Mouse (Mus musculus) stomach, embryonic 16.5 days (tissue): ENCODE measurements at regions not wholly inside any gene's neighbourhood (a gene's known extent, or its start where the extent isn't known, plus 50 kb on each side); places are given as distances from the start of the nearest gene placed in this dataset.

Experiments used
- ATAC-seq: fragments of 200-750 bp; cut with Nextera tagmentation; 2 replicates; pipeline ENCODE4 v1.8.0; 2017; ENCODE audit warnings: moderate number of reproducible peaks, moderate TSS enrichment; ENCODE audit not compliant: insufficient read depth, low FRiP score
- H3K27ac ChIP-seq: fragments of 300-500 bp; sonication (generic); 2 replicates; pipeline ENCODE4 v1.5.1; 2014; ENCODE audit warnings: low read length
- H3K27me3 ChIP-seq: fragments of 300-500 bp; sonication (generic); 2 replicates; pipeline ENCODE4 v1.6.1; 2014; ENCODE audit warnings: low read length, control low read depth, mixed read lengths; ENCODE audit not compliant: control insufficient read depth, insufficient read depth
- H3K36me3 ChIP-seq: fragments of 300-500 bp; sonication (generic); 2 replicates; pipeline ENCODE4 v1.6.1; 2014; ENCODE audit warnings: low read length; ENCODE audit not compliant: control insufficient read depth, insufficient read depth
- H3K4me1 ChIP-seq: fragments of 300-500 bp; sonication (generic); 2 replicates; pipeline ENCODE4 v1.6.1; 2014; ENCODE audit warnings: low read length, control low read depth, mixed read lengths; ENCODE audit not compliant: control insufficient read depth, insufficient read depth
- H3K4me2 ChIP-seq: fragments of 300-500 bp; sonication (generic); 2 replicates; pipeline ENCODE4 v1.6.1; 2014; ENCODE audit warnings: low read depth, low read length, mixed read lengths
- H3K4me3 ChIP-seq: fragments of 300-500 bp; sonication (generic); replicated peaks from 2 replicates; pipeline ENCODE4 v1.5.1; 2014; ENCODE audit warnings: mild to moderate bottlenecking, low read length
- H3K9ac ChIP-seq: fragments of 300-500 bp; sonication (generic); 2 replicates; pipeline ENCODE4 v1.6.1; 2014; ENCODE audit warnings: low read length
- H3K9me3 ChIP-seq: fragments of 300-500 bp; sonication (generic); replicated peaks from 2 replicates; pipeline ENCODE4 v1.6.1; 2016; ENCODE audit warnings: low read length, control low read depth; ENCODE audit not compliant: control insufficient read depth
- WGBS: fragments of 180-500 bp; shearing (Covaris S2); extraction: QIAGEN DNeasy Blood & Tissue Kit; methylation state at CpG from one replicate; pipeline ENCODE4 v1.1.7; 2014; 5-methylcytosine and 5-hydroxymethylcytosine counted together

GRCm38 (mm10) chr6:100067273-100067672, 220.0 kb downstream of the Rybp start:
- ATAC-seq = no peak
- WGBS = 88% methylated on average over 4 of the region's 4 CpGs

GRCm38 (mm10) chr6:100065586-100065985, 221.7 kb downstream of the Rybp start:
- no peaks in the 10 kb centered on the region for H3K27me3 ChIP-seq
- no peak overlapping the region for H3K9ac ChIP-seq
- no peaks in the 10 kb centered on the region for H3K9me3 ChIP-seq
- no peak overlapping the region for H3K4me2 ChIP-seq
- no peaks in the 10 kb centered on the region for H3K36me3 ChIP-seq
- H3K4me3 ChIP-seq = no peak overlapping the region
- H3K4me1 ChIP-seq = no peaks in the 10 kb centered on the region
- WGBS = 82% methylated on average over 3 of the region's 3 CpGs
- ATAC-seq = no peak
- no peak overlapping the region for H3K27ac ChIP-seq

More at GRCm38 (mm10) chr6:100067273-100067672, 220.0 kb downstream of the Rybp start:
- Histone ChIP-seq H3K9ac (no peak overlapping the region), H3K36me3 (no peaks in the 10 kb centered on the region), H3K27ac (no peak overlapping the region), H3K4me2 (no peak overlapping the region), H3K9me3 (no peaks in the 10 kb centered on the region), H3K27me3 (no peaks in the 10 kb centered on the region), H3K4me3 (no peak overlapping the region), H3K4me1 (no peaks in the 10 kb centered on the region)

- Histone ChIP-seq H3K9ac (no peak overlapping the region), H3K4me1 (no peaks in the 10 kb centered on the region), H3K9me3 (no peaks in the 10 kb centered on the region), H3K27ac (no peak overlapping the region), H3K4me3 (no peak overlapping the region), H3K4me2 (no peak overlapping the region), H3K36me3 (no peaks in the 10 kb centered on the region), H3K27me3 (no peaks in the 10 kb centered on the region)
- WGBS = 68% methylated on average over 8 of the region's 8 CpGs
- ATAC-seq = peak; percentile 81
Observed at GRCm38 (mm10) chr6:100062961-100063360, 224.3 kb downstream of the Rybp start.

- no peaks in the 10 kb centered on the region for H3K9me3 ChIP-seq
- no peak overlapping the region for H3K27ac ChIP-seq
- H3K36me3 ChIP-seq = no peaks in the 10 kb centered on the region
- H3K27me3 ChIP-seq = no peaks in the 10 kb centered on the region
- ATAC-seq = no peak
- WGBS = 59% methylated on average over 8 of the region's 8 CpGs
- H3K4me2 ChIP-seq = no peak overlapping the region
- H3K9ac ChIP-seq = no peak overlapping the region
- H3K4me1 ChIP-seq = no peaks in the 10 kb centered on the region
- H3K4me3 ChIP-seq = no peak overlapping the region
Observed at GRCm38 (mm10) chr6:100059803-100060202, 227.5 kb downstream of the Rybp start.

- H3K27ac ChIP-seq = no peak overlapping the region
- no peak overlapping the region for H3K9ac ChIP-seq
- H3K36me3 ChIP-seq = no peaks in the 10 kb centered on the region
- H3K27me3 ChIP-seq = 0 out of 2 replicates have a peak, but pooled peaks cover 3% of the 10 kb centered on the region
- 61% methylated on average over 5 of the region's 5 CpGs for WGBS
- H3K9me3 ChIP-seq = no peaks in the 10 kb centered on the region
- 0 out of 2 replicates have a peak, but pooled peaks cover 3% of the 10 kb centered on the region for H3K4me1 ChIP-seq
- no peak overlapping the region for H3K4me3 ChIP-seq
- no peak for ATAC-seq
- no peak overlapping the region for H3K4me2 ChIP-seq
Observed at GRCm38 (mm10) chr6:100055980-100056379, 231.3 kb downstream of the Rybp start.

GRCm38 (mm10) chr6:100052955-100053795, 234.1 kb downstream of the Rybp start:
- no peaks in the 10 kb centered on the region for H3K9me3 ChIP-seq
- WGBS = 38% methylated on average over 8 of the region's 8 CpGs
- 0 out of 2 replicates have a peak, but pooled peaks cover 3% of the 10 kb centered on the region for H3K27me3 ChIP-seq
- ATAC-seq = 0 out of 2 replicates have a peak, but pooled peaks have one; percentile 25
- H3K4me1 ChIP-seq = 0 out of 2 replicates have a peak, but pooled peaks cover 3% of the 10 kb centered on the region
- no peak overlapping the region for H3K4me2 ChIP-seq
- H3K27ac ChIP-seq = no peak overlapping the region
- H3K4me3 ChIP-seq = no peak overlapping the region
- no peak overlapping the region for H3K9ac ChIP-seq
- no peaks in the 10 kb centered on the region for H3K36me3 ChIP-seq

- 0 out of 2 replicates have a peak, but pooled peaks cover 3% of the 10 kb centered on the region for H3K27me3 ChIP-seq
- WGBS = 85% methylated on average over 4 of the region's 4 CpGs
Observed at GRCm38 (mm10) chr6:100052406-100052805, 234.9 kb downstream of the Rybp start.

GRCm38 (mm10) chr6:100049036-100049435, 238.2 kb downstream of the Rybp start:
- Histone ChIP-seq H3K36me3 (no peaks in the 10 kb centered on the region), H3K27ac (no peak overlapping the region), H3K9ac (no peak overlapping the region), H3K4me2 (no peak overlapping the region), H3K27me3 (0 out of 2 replicates have a peak, but pooled peaks cover 3% of the 10 kb centered on the region), H3K4me1 (peaks cover 18% of the 10 kb centered on the region), H3K9me3 (no peaks in the 10 kb centered on the region), H3K4me3 (no peak overlapping the region)
- ATAC-seq = no peak
- WGBS = 83% methylated on average over 3 of the region's 3 CpGs

More at GRCm38 (mm10) chr6:100052406-100052805, 234.9 kb downstream of the Rybp start:
- H3K36me3 ChIP-seq = no peaks in the 10 kb centered on the region
- no peak overlapping the region for H3K4me2 ChIP-seq
- H3K9me3 ChIP-seq = no peaks in the 10 kb centered on the region
- H3K9ac ChIP-seq = no peak overlapping the region
- H3K27ac ChIP-seq = no peak overlapping the region
- H3K4me1 ChIP-seq = 0 out of 2 replicates have a peak, but pooled peaks cover 3% of the 10 kb centered on the region
- no peak overlapping the region for H3K4me3 ChIP-seq
- no peak for ATAC-seq

GRCm38 (mm10) chr6:100046186-100046990, 240.9 kb downstream of the Rybp start:
- Histone ChIP-seq H3K27ac (no peak overlapping the region), H3K9ac (no peak overlapping the region), H3K36me3 (no peaks in the 10 kb centered on the region), H3K4me2 (no peak overlapping the region), H3K9me3 (no peaks in the 10 kb centered on the region), H3K4me3 (no peak overlapping the region), H3K27me3 (no peaks in the 10 kb centered on the region), H3K4me1 (peaks cover 15% of the 10 kb centered on the region)
- 27% methylated on average over 12 of the region's 12 CpGs for WGBS
- ATAC-seq = no peak
